Mouse (Mus musculus) thymus, postnatal 4 days (tissue): Measurements from ENCODE around the gene Olfr146.

Experiments used
- DNase-seq: peaks from one replicate; pipeline ENCODE4 v3.0.0; 2021

Olfr146 gene

DNA sequence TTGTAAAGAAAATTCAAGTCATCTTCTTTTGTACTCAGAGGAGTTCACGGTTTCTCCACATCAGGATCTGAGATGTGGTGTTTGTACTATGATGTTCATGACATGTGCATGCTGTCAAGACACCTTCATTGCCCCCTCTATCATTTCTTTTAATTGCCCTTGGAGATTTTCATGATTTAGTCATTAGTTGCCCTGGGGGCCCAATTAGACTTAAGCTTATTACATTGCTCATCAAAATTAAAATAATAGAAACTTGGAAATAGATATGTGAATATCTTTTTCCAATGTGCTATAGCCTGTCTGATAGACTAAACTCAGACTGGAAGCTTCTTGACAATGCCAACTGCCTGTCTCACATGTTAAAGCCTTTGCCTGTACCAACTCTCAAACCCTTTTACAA is at the start of gene Olfr146:
Olfr146 (minus strand) TSS at position 101 of the 400 bp plus-strand sequence.
- no peak for DNase-seq

DNA sequence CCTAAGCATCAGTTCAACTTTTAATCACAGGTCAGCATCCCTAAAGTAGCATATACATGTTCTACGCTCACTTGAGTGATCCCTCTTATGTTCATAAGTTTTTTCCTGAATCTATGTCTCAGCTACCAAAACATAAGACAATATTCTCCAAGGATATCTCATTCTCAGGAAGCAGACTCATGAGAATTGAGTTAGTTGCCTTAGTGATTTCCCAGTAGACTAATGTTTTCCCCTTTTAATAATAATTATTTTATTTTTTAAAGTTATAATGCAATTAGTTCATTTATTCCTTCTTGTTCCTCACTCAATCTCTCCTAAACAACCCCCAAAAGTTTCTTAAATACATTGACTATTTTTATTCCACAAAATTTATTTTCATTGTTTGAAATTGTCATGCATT is 41.7 kb upstream of the Olfr146 start, which contains the start of gene Olfr937:
Olfr937 (minus strand) TSS at position 101 of the 400 bp plus-strand sequence.
- DNase-seq = no peak

GRCm38 (mm10) chr9:38999583-38999982 is 23.6 kb downstream of the Olfr146 start, which contains the start of gene Olfr935:
Olfr935 (minus strand) TSS chr9:38999683.
- no peak for DNase-seq

GRCm38 (mm10) chr9:38988215-38988614 is 35.0 kb downstream of the Olfr146 start, which contains the start of gene Olfr934:
Olfr934 (minus strand) TSS chr9:38988315.
- DNase-seq = no peak

- DNase-seq = no peak
These were observed 51.2 kb downstream of the Olfr146 start, which contains the start of gene Olfr933 for GRCm38 (mm10) chr9:38972013-38972412. Olfr933 (plus strand) TSS chr9:38972313.
